15 mouse cellular contexts compared by ENCODE assay signal in the genomic region with DNA sequence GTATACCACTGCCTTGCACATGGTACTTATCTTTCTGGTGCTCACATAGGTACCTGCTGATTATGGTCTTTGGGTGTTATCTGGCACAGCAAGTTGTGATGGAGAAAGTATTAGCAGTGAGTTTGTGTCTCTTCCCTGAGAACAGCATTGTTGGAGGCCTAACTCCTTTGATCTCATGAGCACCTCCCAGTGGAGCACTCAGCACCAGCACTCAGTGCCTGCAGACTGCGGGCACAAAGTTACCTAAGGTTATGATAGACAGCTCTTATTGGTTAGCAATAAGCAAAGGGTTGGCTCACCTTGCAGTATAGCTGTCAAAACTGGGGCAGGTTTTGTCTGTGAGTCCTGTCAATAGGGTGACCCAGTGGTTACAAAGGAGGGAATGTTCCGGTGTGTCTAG. TPM values are rescaled to one million over a fixed set of nuclear protein-coding genes. Genes with fewer than 3 reads are reported as not detected.
A peak's percentile ranks its signal among the peaks of the same experiment; 100 is the strongest.
DNase-seq lines count a peak whose midpoint lies in the region; ATAC-seq and TF ChIP-seq lines count a peak whose summit lies in the region.
"Had no signal": no experiment of that assay in that cellular context is flagged by ENCODE, and none has a peak within 500 bp of the region (broad histone marks: within the 10 kb centered on the region; RNA-seq: fewer than 3 reads in every experiment).

No protein-coding gene starts in this region.

- ATAC-seq in CD4-positive, CD25-positive, alpha-beta regulatory T cell, adult 4 months = no peak
- ATAC-seq in lung, postnatal 0 days = no peak
- ATAC-seq in megakaryocyte progenitor cell, adult 5-6 weeks (replicated peaks; ENCODE audit: poor library complexity) = peak; percentile 36

- H3K9me3 ChIP-seq in lung, postnatal 0 days (ENCODE audit: low read length) = no peaks in the 10 kb centered on the region
- H3K9me3 ChIP-seq: embryonic facial prominence, embryonic 13.5 days; forebrain, embryonic 10.5 days; limb, embryonic 10.5 days; midbrain, embryonic 12.5 days had no signal

- TF ChIP-seq POLR2A in lung, adult 2 months (IDR thresholded peaks at IDR 0.05; ENCODE audit: borderline replicate concordance, extremely low read depth, low read depth, low read length) = no peak

- H3K27ac ChIP-seq in lung, postnatal 0 days (ENCODE audit: low read length) = no peak overlapping the region
- H3K27ac ChIP-seq: forebrain, embryonic 10.5 days; hindbrain, embryonic 14.5 days; limb, embryonic 10.5 days; midbrain, embryonic 12.5 days had no signal

- H3K4me3 ChIP-seq in lung, postnatal 0 days (ENCODE audit: low read depth, low read length) = no peak overlapping the region
- H3K4me3 ChIP-seq in lung, adult 2 months (replicated peaks; ENCODE audit: extremely low read depth, low read depth, low read length) = no peak overlapping the region
- H3K4me3 ChIP-seq: embryonic facial prominence, embryonic 13.5 days; forebrain, embryonic 10.5 days; limb, embryonic 10.5 days; midbrain, embryonic 12.5 days had no signal

- 85% methylated on average over 2 of the region's 2 CpGs for WGBS in lung, postnatal 0 days
- WGBS in lung, adult 2 months = 84% methylated on average over 2 of the region's 2 CpGs

- 0 out of 2 replicates have a peak, but pooled peaks cover under 1% of the 10 kb centered on the region for H3K36me3 ChIP-seq in lung, postnatal 0 days (ENCODE audit: insufficient read depth, low read length)

- no peak overlapping the region for H3K9ac ChIP-seq in lung, postnatal 0 days (replicated peaks; ENCODE audit: low read depth)
- H3K9ac ChIP-seq: embryonic facial prominence, embryonic 13.5 days; hindbrain, embryonic 14.5 days; midbrain, embryonic 12.5 days had no signal

- peaks cover 9% of the 10 kb centered on the region; the same call in 1 of the 2 replicates for H3K4me1 ChIP-seq in lung, postnatal 0 days (ENCODE audit: insufficient read depth, low read depth, low read length)
- peaks cover 11% of the 10 kb centered on the region for H3K4me1 ChIP-seq in lung, adult 2 months (ENCODE audit: control insufficient read depth, insufficient read depth, low read length)

- no peak overlapping the region for H3K4me2 ChIP-seq in lung, postnatal 0 days (replicated peaks; ENCODE audit: low read depth, low read length)
- H3K4me2 ChIP-seq: hindbrain, embryonic 14.5 days; midbrain, embryonic 12.5 days had no signal

- TF ChIP-seq EP300 in lung, postnatal 0 days (IDR thresholded peaks at IDR 0.05) = no peak

- peak; percentile 30 for DNase-seq in CD4-positive, CD25-positive, alpha-beta regulatory T cell, adult 2 months (ENCODE audit: low read depth, low spot score)
- DNase-seq in lung, postnatal 0 days (ENCODE audit: low spot score) = no peak
- no peak for DNase-seq in lung, adult 2 months
- peak; percentile 39 for DNase-seq in brain, adult 2 months (ENCODE audit: low read depth, low spot score)
- no peak for DNase-seq in adrenal gland, adult (ENCODE audit: inconsistent age in 2 of 2, low spot score in 1 of 2)
- DNase-seq in heart, adult 11 months = no peak
- DNase-seq: adrenal gland, adult 2 months; cerebellum, postnatal 36 days had no signal

- no peaks in the 10 kb centered on the region for H3K27me3 ChIP-seq in lung, postnatal 0 days (replicated peaks; ENCODE audit: insufficient read depth, low read length)
- H3K27me3 ChIP-seq: embryonic facial prominence, embryonic 13.5 days had no signal

- TF ChIP-seq CTCF in lung, postnatal 0 days (IDR thresholded peaks at IDR 0.05) = peak; percentile 24
- no peak for TF ChIP-seq CTCF in lung, adult 2 months (IDR thresholded peaks at IDR 0.05; ENCODE audit: insufficient read depth, low read length)

RNA-seq across cellular contexts. Expression of a gene that starts 1.8 kb away (rescaled TPM):
- 10 to 100 TPM; 70.3 to 74.6 TPM for polyA plus RNA-seq in CD4-positive, CD25-positive, alpha-beta regulatory T cell, adult 4 months (2017; shearing (Covaris generic))
- 156 and 165 TPM in 2 replicates for polyA plus RNA-seq in lung, postnatal 0 days (2015; fragmentation: Nextera tagmentation; extraction: Ambion mirVana)
- polyA plus RNA-seq in lung, adult 2 months (2012; rRNA removed) = 85.8 and 106 TPM in 2 replicates
- total RNA-seq in megakaryocyte progenitor cell, adult 5-6 weeks (2015) = 124 and 149 TPM in 2 replicates
- total RNA-seq in megakaryocyte progenitor cell, adult 5-6 weeks (2017) = 373 and 394 TPM in 2 replicates

RNA-seq across cellular contexts. Expression of a gene that starts 15.5 kb away (rescaled TPM):
- 10 to 100 TPM; 24.5 to 37.1 TPM for polyA plus RNA-seq in CD4-positive, CD25-positive, alpha-beta regulatory T cell, adult 4 months (2017; shearing (Covaris generic))
- polyA plus RNA-seq in lung, postnatal 0 days (2015; fragmentation: Nextera tagmentation; extraction: Ambion mirVana) = 16.4 and 19.8 TPM in 2 replicates
- 22.6 and 31.5 TPM in 2 replicates for polyA plus RNA-seq in lung, adult 2 months (2012; rRNA removed)
- total RNA-seq in megakaryocyte progenitor cell, adult 5-6 weeks (2015) = 24.1 and 33.1 TPM in 2 replicates
- 12.9 and 15.6 TPM in 2 replicates for total RNA-seq in megakaryocyte progenitor cell, adult 5-6 weeks (2017)

RNA-seq across cellular contexts. Expression of a gene that starts 41.1 kb away (rescaled TPM):
- 1 to 10 TPM; 1.5 to 2.2 TPM for polyA plus RNA-seq in CD4-positive, CD25-positive, alpha-beta regulatory T cell, adult 4 months (2017; shearing (Covaris generic))
- polyA plus RNA-seq in lung, postnatal 0 days (2015; fragmentation: Nextera tagmentation; extraction: Ambion mirVana) = 1.0 and 1.2 TPM in 2 replicates
- polyA plus RNA-seq in lung, adult 2 months (2012; rRNA removed) = 0.31 and 0.45 TPM in 2 replicates
- total RNA-seq in megakaryocyte progenitor cell, adult 5-6 weeks (2015) = not detected in 2 replicates
- not detected in 2 replicates for total RNA-seq in megakaryocyte progenitor cell, adult 5-6 weeks (2017)

Comparison
In these comparisons a context has a peak if more than half of its experiments do, and no peak if none do; other contexts are left out.
1. DNase-seq: peak in CD4-positive, CD25-positive, alpha-beta regulatory T cell, adult 2 months (single experiment) and brain, adult 2 months (single experiment); none in lung, postnatal 0 days (single experiment), lung, adult 2 months (single experiment), adrenal gland, adult (0 of 2) and heart, adult 11 months (single experiment).